Mouse (Mus musculus): ENCODE results near the gene Maz. TPM values are rescaled to one million over a fixed set of nuclear protein-coding genes. Genes with fewer than 3 reads are reported as not detected.

Gene Maz
- total RNA-seq, 2 experiments from 2014 or later: 238 to 241 TPM

Small RNA genes within 50 kb of the gene (microRNA-seq; reads per million reads assigned to microRNA genes)
- 0 reads per million in 2 experiments for gene Gm44343

Other genes with a start within 250 kb of the Maz start
- gene Tbx6, start 245.6 kb downstream of the Maz start, total RNA-seq (2021): under 1 TPM; 0.56 to 0.64 TPM
- gene Ppp4c, start 234.5 kb downstream of the Maz start, total RNA-seq (2021): 10 to 100 TPM; 48.9 to 54.5 TPM
- gene Fam57b, start 229.4 kb downstream of the Maz start, total RNA-seq (2021): 10 to 100 TPM; 62.4 to 68.1 TPM
- not detected for gene 4930451I11Rik, start 195.4 kb downstream of the Maz start, total RNA-seq (2021)
- 10 to 100 TPM; 15.8 to 18.5 TPM for gene Doc2a, start 179.6 kb downstream of the Maz start, total RNA-seq (2021)
- 10 to 100 TPM; 25.8 to 30.9 TPM for gene Hirip3, start 165.1 kb downstream of the Maz start, total RNA-seq (2021)
- 10 to 100 TPM; 48.4 to 55.6 TPM for gene Ino80e, start 164.7 kb downstream of the Maz start, total RNA-seq (2021)
- 100 to 1,000 TPM; 156 to 160 TPM for gene Taok2, start 142.3 kb downstream of the Maz start, total RNA-seq (2021)
- gene Tmem219, start 104.1 kb downstream of the Maz start, total RNA-seq (2021): 10 to 100 TPM; 18.4 to 23.1 TPM
- gene Kctd13, start 98.2 kb downstream of the Maz start, total RNA-seq (2021): 100 to 1,000 TPM; 192 to 198 TPM
- 10 to 100 TPM; 33.3 to 33.7 TPM for gene Asphd1, start 77.5 kb downstream of the Maz start, total RNA-seq (2021)
- 100 to 1,000 TPM; 475 to 503 TPM for gene Sez6l2, start 76.5 kb downstream of the Maz start, total RNA-seq (2021)
- 100 to 1,000 TPM; 164 to 166 TPM for gene Cdipt, start 51.1 kb downstream of the Maz start, total RNA-seq (2021)
- gene Cdiptos, start 50.9 kb downstream of the Maz start, total RNA-seq (2021): not detected
- gene Mvp, start 12.4 kb downstream of the Maz start, total RNA-seq (2021): 10 to 100 TPM in 1 of 2 experiments, 1 to 10 TPM in 1; 8.5 to 10.0 TPM
- not detected for gene Pagr1b, start 10.6 kb downstream of the Maz start, total RNA-seq (2021)
- 10 to 100 TPM; 16.7 to 17.4 TPM for gene Pagr1a, start 9.7 kb downstream of the Maz start, total RNA-seq (2021)
- 10 to 100 TPM; 61.2 to 65.1 TPM for gene Gm42742, start 5.9 kb downstream of the Maz start, total RNA-seq (2021)
- 100 to 1,000 TPM; 246 to 261 TPM for gene Prrt2, start 5.8 kb downstream of the Maz start, total RNA-seq (2021)
- gene Kif22, start 15.4 kb upstream of the Maz start, total RNA-seq (2021): 1 to 10 TPM; 3.1 to 6.0 TPM
- gene Zg16, start 60.3 kb upstream of the Maz start, total RNA-seq (2021): not detected
- gene AI467606, start 64.3 kb upstream of the Maz start, total RNA-seq (2021): 1 to 10 TPM in 1 of 2 experiments, under 1 TPM in 1; 0.84 to 1.6 TPM
- gene Qprt, start 95.2 kb upstream of the Maz start, total RNA-seq (2021): under 1 TPM; 0.20 to 0.50 TPM
- under 1 TPM; 0.25 to 0.30 TPM for gene Spn, start 110.8 kb upstream of the Maz start, total RNA-seq (2021)
- 100 to 1,000 TPM in 1 of 2 experiments, 10 to 100 TPM in 1; 87.8 to 105 TPM for gene Cd2bp2, start 169.0 kb upstream of the Maz start, total RNA-seq (2021)
- 100 to 1,000 TPM in 1 of 2 experiments, 10 to 100 TPM in 1; 93.5 to 106 TPM for gene Tbc1d10b, start 181.4 kb upstream of the Maz start, total RNA-seq (2021)
- gene Mylpf, start 181.9 kb upstream of the Maz start, total RNA-seq (2021): 1 to 10 TPM; 1.7 to 2.2 TPM
- 10 to 100 TPM; 22.4 TPM for gene Zfp553, start 206.0 kb upstream of the Maz start, total RNA-seq (2021)
- 1 to 10 TPM; 5.9 to 7.9 TPM for gene Sept1, start 206.1 kb upstream of the Maz start, total RNA-seq (2021)
- gene Zfp771, start 217.2 kb upstream of the Maz start, total RNA-seq (2021): 10 to 100 TPM; 62.6 to 66.0 TPM
- 10 to 100 TPM; 22.0 to 22.8 TPM for gene Dctpp1, start 233.7 kb upstream of the Maz start, total RNA-seq (2021)
- gene Sephs2, start 247.0 kb upstream of the Maz start, total RNA-seq (2021): 10 to 100 TPM; 35.0 to 38.6 TPM

All from layer of hippocampus, adult 18-20 months (tissue).